Mouse (Mus musculus) brain, embryonic 14.5 days (tissue): ENCODE measurements around the gene Saxo1.

Experiments
- CTCF ChIP-seq: fragments of 200-500 bp; IDR thresholded peaks from 2 replicates; pipeline ENCODE4 v1.5.1; 2012; ENCODE audit warnings: inconsistent platforms, mild to moderate bottlenecking, moderate library complexity, borderline replicate concordance; ENCODE audit not compliant: insufficient read depth, insufficient read length; ENCODE audit errors: extremely low read depth
- POLR2A ChIP-seq: fragments of 200-500 bp; IDR thresholded peaks from 2 replicates; pipeline ENCODE4 v1.6.1; 2012; ENCODE audit warnings: mild to moderate bottlenecking, inconsistent platforms, borderline replicate concordance; ENCODE audit not compliant: poor library complexity, insufficient read depth, insufficient read length, severe bottlenecking; ENCODE audit errors: extremely low read depth

GRCm38 (mm10) chr4:86543999-86544398, 14.1 kb downstream of the Saxo1 start:
- TF ChIP-seq CTCF (no peak), POLR2A (no peak)
